Mouse (Mus musculus): ENCODE data around the gene Tspan31.

GRCm38 (mm10) chr10:127094382-127094802, 24.3 kb upstream of the Tspan31 start:
- TF ChIP-seq CTCF (IDR thresholded peaks at IDR 0.05; ENCODE audit: low read depth) (no peak), EP300 (IDR thresholded peaks at IDR 0.05; ENCODE audit: low read depth) (no peak)
